Mouse (Mus musculus): ENCODE measurements around the gene Nt5c2. TPM values are rescaled to one million over a fixed set of nuclear protein-coding genes. Genes with fewer than 3 reads are reported as not detected.
"Not testable (repeated sequence)": the region's sequence is repeated elsewhere in the genome, so short reads cannot be mapped to it uniquely, and the experiment has no call there.

Gene Nt5c2
- total RNA-seq, 2 experiments from 2014 or later, result 17.0 to 23.6 TPM

DNA sequence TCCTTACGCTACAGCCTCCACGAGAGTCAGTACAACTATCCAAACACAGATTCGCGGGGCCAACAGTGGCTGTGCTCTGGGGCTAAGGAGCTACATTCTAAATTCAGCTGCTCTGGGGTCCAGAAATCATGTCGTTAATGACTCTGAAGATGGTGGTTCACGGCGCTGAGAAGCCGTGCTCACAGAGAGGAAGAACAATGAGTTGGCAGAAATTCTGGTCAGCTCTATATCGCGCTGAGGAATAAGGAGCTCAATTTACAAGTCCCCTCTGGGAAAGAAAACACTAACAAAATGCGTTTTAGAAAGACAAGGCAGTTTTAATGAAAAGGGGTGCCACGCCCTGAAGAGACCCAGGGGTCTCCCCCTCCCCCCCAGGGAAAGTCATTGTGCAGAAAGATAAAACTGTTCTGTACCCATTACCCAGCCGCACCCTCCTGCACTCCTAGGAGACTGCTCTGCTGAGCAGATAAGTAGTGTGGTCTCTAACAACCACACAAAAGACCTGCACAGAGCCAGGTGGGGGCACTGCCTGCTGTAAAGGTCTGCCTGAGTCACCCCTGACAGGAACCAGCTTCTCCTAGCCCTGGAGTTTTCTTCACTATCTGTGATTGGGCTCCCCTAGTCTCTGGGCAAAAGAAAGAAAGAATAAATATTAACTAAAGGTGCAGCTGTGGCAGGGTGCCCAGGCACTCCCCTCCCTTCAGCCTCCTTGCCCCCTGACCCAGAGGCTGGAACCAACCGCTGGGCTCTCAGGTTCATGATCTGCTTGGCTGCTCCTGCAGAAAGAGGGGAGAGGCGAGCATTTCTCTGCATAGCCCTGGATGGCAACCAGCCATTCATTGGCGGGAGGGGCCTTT is 26.5 kb downstream of the Nt5c2 start:
- no peak for DNase-seq

DNA sequence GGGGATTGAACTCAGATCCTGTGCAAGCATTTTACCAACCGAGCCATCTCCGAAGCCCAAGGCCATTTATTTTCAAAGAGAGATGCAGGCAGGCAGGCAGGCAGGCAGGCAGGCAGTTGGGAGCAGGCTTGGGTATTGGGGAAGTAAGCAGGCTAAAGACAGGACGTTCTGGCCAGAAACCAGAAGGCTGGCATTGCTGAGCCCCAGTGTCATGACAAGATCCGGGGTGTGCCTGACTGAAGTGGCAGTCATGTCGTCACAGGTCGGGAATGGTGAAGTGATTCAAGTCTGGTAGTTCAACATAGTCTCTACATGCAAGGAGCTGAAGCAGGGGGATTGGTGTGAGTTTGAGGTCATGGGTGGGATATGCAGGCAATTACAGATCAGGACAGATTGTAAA is 27.3 kb downstream of the Nt5c2 start:
- DNase-seq, result peak; percentile 23

DNA sequence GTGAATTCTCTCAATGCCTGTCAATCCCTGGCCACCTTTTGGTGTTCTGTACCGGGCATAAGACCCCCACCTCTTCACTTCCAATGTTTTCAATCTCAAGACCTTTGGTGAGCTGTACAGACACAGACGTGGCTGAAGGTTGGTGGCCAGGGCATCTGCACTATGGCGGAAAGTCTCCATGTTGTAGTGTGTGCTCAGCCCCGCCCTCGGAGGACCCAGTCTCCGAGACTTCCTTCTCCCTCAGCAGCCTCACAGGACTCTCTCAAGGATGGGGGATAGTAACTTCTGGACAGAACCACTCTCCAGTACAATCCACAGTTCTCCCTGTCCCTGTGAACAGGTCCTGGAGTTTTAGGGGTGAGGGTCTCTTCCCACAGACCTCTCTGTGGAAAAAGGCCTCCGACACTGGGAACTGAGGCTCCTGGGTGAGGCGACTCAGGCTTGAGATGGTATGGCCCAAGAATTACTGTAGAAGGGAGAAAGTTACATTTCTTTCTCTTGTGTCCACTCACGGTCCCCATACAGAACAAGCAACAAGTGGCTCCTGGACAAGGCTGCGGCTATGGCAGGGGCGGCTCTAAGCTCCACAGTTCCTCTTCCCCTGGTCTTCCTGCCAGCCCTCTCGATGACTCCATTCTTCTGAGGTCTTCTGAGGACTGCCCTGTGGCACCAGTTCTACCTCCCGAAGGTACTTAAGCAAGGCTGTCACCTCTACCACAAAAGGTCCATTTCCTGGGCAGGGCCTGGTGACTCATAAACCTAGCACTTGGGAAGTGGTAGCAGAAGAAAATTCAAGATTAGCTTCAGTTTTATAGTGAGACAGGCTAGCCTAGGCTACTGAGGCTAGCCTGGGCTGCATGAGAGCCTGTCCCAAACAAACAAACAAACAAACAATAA is 30.0 kb downstream of the Nt5c2 start:
- DNase-seq, result no peak

DNA sequence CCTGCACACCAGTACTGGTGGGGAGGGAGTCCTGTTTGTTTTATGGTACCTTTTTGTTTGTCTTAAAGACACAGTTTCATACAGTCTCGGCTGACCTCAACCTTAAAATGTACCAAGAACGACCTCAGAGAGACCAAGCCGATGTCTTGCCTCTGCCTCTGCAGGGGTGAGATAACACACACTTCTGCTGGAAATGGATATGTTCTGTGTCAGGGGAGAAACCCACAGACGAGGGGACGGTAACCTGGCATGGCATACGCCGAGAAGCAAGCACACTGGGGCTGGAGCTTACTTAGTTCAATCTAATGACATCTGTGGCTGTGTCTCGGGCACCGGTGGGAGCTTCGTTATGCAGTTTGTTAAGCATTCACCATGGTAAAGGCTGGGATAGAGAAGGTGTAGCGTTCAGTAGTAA is 31.0 kb downstream of the Nt5c2 start:
- no peak for DNase-seq

DNA sequence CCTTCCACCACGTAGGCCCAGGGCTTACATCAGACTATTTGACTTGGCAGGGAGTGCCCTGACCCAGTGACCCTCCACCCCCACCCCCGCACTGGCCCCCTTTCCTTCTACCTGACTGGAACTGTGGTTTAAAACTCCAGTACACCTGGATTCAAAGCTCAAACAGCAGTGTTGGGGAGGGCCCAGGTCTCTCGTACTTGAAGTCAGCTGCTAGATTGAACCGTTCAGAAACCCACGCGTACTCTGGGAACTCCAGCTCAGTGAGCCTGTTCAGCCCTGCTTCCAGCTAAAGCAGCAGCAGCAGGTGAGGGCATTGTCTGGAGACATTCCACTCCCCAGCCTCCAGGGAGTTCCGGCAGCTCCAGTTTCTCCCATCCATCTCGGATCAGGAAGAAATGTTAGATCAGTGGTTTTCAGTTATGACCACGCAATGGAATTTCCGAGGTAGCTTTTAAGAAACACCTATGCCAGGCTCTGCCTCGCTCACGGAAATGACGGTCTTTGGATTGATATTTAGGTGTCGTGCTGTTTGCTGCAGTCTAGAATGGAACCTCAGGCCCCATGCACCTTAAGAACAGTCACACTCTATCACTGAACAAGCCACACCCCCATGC is 31.5 kb downstream of the Nt5c2 start:
- no peak for DNase-seq

DNA sequence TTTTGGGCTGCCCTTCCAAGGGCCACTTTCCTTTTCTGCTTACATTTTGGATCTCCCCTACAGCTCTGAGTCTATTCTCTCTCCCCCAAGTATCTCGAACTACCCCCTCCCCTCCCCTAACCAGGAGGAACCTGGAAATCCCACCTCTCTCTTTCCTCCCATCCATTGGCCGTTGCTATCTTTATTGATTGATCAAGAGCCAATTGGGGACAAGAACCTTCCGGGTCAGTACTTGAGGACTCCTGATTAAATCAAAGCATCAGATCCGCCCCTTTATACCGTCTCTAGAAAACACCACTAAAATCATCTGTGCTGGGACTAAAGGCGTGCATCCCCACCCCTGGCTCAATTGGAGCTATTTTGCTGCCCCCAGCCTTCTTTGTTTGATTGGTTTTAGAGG is 33.5 kb downstream of the Nt5c2 start:
- DNase-seq, result no peak

DNA sequence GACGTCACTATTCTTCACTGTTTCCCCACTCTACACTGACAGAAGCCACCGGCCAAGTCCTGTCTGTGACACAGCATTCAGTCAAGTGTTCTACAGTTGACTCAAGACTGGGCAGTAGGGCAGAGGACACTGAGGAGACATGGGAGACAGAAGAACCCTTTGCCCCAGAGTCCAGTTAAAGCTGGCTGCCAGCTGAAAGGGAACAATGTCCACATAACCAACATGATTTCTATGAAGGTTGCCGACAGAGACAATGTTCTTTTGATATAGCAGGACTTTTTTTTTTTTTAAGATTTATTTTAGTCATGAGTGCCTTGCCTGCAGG is 35.2 kb downstream of the Nt5c2 start:
- DNase-seq, result no peak

DNA sequence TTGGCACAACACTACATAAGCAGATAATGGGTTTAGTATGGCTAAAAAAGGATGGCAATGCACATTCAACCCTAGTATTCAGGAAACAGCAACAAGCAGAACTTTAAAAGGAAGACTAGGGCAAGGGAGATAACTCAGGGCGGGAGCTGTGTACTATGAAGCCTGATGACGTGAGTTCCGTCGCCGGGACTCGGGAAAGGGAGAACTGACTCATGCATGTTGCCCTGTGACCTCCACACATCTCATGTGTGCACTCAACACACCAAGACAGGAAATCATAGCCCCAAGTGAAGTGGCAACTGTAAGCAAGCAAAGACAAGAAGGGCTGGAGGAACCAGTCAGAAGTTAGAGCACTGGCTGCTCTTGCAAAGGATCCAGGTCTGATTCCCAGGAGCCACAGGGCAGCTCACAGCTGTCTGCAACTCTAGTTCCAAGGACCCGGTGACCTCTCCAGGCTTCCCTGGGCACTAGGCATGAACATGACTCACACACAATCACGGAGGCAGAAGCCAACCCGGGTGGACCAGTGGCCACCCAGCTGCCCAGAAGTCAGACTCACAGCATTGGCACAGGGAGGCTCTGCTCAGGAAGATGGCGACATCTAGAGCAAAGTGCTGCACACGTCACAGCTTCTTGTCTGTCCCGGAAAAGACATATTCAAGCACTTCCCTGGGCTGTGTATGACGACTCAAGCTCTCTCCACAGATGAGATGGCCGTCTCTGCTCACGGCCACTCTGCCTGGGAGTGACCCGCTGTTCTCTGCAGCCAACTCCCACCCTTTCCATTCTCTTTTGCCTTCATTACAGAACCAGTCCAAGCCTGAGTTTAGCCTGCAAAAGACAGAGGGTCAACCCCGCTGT is 35.8 kb downstream of the Nt5c2 start:
- DNase-seq, result peak; percentile 54

DNA sequence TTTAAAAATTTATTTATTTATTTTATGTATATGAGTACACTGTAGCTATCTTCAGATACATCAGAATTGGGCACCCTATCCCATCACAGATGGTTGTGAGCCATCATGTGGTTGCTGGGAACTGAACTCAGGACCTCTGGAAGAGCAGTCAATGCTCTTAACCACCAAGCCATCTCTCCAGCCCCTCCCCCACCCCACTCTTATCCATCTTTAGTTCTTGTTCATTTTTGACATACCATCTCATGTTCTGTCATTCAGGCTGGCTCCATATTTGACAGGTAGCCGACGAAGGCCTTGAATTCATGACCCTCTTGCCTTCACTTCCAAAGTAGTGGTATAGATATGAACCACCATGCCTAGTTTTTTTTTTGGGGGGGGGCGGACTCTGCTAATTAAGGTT is 36.9 kb downstream of the Nt5c2 start:
- not testable (repeated sequence) for DNase-seq

DNA sequence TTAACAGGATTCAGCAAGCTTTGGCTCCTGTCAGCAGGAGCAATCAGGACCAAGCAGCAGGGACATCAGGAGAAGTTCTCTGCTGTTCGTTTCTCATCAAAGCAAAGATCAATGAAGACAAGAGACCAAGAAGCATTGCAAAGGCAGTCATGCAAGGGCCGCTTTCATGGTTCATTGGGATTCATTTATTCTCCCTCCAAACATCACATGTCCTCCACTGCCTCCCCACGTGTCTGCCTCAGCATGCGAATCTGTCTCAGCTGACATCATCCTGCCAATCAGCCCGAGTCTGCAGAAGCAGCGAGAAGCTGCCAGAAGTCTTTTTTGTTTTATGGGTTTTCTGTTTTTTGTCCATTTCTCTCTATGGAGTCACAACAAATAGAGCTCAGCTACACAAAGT is 37.5 kb downstream of the Nt5c2 start:
- no peak for DNase-seq

DNA sequence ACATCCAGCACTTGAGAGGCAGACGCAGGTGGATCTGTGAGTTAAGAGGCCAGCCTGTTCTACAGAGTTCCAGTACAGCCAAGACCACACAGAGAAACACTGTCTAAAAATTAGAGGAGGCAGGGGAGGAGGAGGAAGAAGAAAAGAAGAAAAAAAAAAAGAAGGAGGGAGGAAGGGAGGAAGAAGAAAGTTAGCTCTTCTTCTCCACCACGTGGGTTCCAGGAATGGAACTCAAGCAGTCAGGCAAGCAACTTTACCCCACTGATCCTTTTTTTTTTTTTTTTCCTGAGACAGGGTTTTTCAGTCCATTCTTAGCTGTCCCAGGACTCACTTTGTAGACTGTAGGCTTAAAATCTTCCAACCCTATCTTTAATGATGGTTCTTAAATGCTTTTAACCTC is 38.2 kb downstream of the Nt5c2 start:
- DNase-seq, result no peak

DNA sequence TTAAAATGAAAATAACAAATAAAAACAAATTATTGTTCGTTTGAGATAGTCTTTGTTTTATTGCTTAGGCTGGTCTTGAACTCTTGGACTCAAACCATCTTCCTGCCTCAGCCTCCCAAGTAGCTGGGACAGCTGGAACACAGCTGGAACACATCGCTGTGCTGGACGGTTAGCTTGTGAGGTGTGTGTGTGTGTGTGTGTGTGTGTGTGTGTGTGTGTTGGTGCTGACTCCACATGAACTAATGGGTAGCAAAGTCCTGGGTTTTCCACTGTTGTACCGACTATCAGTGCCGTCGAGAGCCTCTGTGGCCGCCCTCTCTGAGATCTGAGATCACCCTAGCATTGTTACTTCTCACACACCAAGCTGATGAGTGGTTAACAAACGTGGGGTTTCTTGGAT is 39.0 kb downstream of the Nt5c2 start:
- DNase-seq, result no peak

DNA sequence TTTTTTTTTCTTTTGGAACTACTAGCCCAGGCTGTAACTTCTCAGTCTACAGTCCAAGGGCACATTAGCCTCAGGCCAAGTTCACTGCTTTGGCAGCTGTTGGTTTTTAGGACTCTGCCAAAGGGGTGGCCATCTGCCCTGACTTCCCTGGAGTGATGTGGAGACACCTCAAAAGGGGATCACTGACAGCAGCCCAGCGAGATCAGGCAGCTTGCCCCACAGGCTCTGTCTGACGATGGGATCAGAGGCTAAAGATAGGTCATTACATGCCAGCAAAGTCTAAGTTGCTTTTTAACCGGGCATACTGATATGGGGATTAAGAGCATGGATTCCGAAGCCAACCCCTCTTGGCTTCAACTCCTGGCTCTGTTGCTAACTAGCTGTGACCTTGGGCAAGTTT is 39.4 kb downstream of the Nt5c2 start:
- peak; percentile 91 for DNase-seq

DNA sequence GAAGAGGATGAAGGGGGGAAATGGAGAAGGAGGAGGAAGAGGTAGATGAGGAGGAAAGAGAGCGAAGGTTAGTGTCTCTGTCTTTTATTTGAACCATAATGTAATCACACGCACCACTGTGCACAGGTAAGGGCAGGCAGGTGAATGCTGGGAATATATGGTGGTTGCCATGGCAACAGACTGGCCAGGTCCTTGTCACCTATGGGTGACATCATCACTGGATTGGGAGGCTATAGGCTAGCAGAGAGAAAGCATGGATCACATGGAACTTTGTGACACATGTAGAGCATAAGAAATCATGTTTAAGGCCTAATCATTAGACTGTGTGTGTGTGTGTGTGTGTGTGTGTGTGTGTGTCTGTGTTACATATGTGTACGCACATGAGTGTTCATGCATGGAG is 42.8 kb downstream of the Nt5c2 start:
- DNase-seq, result no peak

DNA sequence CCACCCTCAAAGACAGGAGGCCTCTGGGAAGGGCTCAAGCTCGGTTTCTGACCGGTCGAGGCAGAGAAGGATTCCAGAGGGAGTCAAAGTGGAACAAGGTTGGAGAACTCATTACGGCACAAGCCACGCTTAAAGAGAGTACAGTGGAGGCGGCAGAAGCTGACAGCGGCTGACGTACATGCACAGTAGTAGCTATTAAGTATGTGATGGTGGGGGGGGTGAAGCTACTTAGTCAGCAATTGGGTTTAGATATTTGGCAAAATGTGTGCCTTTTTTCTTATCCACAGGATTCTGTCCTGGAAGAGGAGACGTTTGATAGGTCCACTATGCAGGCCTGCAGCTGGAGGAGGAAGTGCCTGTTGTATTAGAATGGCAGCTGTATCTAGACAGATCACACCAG is 43.2 kb downstream of the Nt5c2 start:
- no peak for DNase-seq

DNA sequence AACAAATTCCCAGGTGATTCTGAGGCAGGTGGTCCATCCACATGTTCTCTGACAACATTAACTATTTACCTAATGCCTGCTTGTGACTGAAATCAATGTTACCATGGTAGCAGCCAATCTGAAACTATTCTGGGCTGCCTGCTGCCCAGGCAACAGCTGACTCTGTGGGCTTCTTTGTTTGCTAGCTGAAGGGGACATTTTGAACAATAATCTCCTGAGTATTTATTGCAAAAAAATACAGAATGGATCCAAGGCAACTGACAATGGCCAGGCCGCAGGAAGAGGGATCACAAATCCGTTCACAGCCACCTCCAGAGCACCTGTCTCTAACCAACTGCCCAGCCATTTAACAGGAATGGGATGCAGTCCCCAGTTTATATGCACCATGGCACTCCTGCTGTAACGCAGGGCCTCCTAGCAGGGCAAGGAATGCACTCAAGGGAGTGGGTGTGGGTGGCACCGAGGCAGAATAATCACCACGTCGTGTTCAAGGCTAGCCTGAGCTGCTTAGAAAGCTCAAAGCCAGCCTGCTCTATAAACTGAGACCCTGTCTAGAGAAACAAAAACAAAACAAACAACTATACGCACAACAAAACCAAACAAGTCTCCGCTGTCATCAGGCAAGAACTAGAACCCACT is 43.8 kb downstream of the Nt5c2 start:
- no peak for DNase-seq

DNA sequence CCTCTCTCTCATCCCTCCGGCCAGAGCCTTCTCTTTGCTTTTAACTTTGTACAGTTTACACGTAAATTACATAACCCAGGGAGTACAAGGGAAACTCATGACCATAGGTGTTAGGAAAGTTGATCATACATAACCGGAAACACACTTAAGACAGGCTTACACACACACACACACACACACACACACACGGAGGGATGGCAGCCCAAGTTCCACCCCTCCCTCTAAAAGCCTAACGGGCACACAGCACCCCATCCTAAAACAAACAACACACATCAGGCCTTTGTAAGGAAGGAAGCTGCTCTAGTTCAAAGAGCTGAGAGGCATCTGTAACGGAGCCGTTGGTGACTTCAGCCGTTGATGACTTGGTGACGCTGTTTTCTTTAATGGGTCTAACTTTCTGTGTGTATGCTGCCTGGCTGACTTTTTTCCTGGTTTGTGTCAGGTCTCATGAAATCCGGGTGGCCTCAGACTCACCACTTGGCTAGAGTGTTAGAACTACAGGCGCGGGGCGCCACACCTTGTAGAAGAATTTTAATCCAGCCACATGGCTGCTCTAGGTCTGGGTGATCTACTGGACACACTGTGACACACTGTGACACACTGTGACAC is 44.7 kb downstream of the Nt5c2 start:
- no peak for DNase-seq

DNA sequence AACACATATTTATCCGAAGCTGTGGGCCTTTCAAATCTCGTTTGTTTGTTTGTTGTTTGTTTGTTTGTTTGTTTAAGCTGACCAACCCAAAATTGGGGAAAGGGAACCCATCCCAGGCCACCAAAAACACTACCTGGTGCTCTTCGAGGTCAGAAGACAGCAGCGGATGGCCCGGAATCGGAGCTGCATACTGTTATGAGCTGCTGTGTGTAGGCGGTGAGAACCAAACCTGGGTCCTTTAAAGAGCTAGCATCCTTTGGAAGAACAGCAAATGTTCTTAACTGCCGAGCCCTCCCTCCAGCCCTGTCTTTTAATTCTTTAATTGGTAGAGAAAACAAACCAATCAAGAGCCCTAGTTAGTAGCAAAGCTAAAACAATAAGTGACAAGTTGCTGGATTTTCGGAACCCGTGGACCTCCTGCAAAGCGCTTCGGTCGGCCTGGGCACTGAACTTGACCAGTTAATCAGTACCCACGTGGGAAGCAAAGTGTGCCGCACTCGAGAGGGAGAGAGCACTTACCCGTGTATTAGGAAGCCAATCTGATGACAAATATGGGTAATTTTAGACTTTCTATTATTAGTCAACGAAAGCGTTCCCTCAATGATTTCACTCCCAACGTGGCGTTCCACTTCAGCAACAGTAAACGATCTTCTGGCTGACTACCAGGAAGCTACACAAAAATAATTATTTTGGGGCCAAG is 45.5 kb downstream of the Nt5c2 start:
- DNase-seq, result no peak

DNA sequence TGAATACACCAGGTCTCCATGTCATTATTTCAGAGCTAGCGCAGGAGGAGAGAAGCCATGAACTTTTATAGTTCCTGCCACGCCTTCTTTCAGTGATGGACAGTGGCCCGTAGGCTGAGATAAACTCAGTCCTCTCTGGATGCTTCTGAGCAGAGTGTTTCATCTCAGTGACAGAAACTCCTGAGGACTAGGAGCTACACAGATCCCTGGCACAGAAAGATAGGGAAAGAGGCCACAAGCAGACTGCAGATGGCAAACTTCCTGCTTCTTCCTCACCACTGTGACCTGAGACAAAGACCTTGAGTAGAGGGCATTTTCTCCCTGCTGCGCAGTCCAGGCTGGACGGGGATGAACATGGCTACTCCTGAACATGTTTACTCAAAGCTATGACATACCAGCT is 46.1 kb downstream of the Nt5c2 start:
- DNase-seq, result no peak

DNA sequence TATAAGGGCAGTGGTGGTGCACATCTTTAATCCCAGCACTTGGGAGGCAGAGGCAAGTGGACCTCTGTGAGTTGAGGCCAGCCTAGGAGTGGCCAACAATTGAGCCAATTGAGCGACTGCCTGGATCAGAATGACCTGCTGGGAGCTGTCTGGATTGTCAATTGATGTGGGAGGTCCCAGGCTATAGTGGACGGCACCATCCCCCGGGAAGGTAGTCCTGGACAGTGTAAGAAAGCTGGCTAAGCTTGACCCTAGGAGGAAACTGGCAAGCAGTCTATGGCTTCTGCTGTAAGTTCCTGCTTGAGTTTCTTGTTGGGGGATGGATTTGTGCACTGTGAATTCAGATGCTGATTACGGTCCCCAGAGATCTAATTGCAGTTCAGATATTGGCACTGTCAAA is 47.1 kb downstream of the Nt5c2 start:
- DNase-seq, result peak; percentile 25

DNA sequence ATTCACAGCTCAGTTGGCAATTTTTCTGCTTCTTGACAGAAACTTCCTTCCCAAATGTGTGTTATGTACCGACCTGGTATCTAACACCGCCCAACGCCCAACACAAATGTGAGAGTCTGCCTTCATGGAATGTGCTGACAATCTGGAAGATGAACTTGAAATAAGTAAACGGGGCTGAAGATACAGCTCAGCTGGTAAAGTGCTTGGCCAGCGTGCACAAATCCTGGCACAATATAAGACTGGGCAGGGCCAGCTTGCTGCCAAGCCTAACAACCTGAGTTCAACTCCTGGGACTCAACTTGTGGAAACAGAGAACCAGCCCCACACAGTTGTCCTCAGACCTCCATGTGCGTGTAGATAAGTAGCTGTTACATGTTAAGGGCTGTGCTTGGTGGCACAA is 48.6 kb downstream of the Nt5c2 start:
- DNase-seq, result no peak

Measured in gastrocnemius, postnatal 25 days (tissue).